Mouse (Mus musculus) liver, adult 2 months (tissue): ENCODE measurements at regions not wholly inside any gene's neighbourhood (a gene's known extent, or its start where the extent isn't known, plus 50 kb on each side); places are given as distances from the start of the nearest gene placed in this dataset.
"Not testable (repeated sequence)": the region's sequence is repeated elsewhere in the genome, so short reads cannot be mapped to it uniquely, and the experiment has no call there.

ENCODE experiments used
- DNase-seq: peaks from one replicate; pipeline ENCODE4 v3.0.0-alpha.2; 2011; ENCODE audit warnings: low read depth, low spot score; ENCODE audit errors: extremely low read depth
- H3K27ac ChIP-seq: fragments of 200-500 bp; replicated peaks from 2 replicates; pipeline ENCODE4 v1.5.1; 2012; ENCODE audit warnings: low read depth, mild to moderate bottlenecking, control low read depth, inconsistent platforms, low read length; ENCODE audit not compliant: insufficient read depth
- H3K27me3 ChIP-seq: fragments of 200-500 bp; 2 replicates; pipeline ENCODE4 v1.6.1; 2012; ENCODE audit warnings: mild to moderate bottlenecking, moderate library complexity, low read length, inconsistent platforms; ENCODE audit not compliant: control insufficient read depth, insufficient read depth
- H3K36me3 ChIP-seq: fragments of 200-500 bp; 2 replicates; pipeline ENCODE4 v1.6.1; 2012; ENCODE audit warnings: low read length, inconsistent platforms; ENCODE audit not compliant: control insufficient read depth, insufficient read depth
- H3K4me1 ChIP-seq: fragments of 200-500 bp; 2 replicates; pipeline ENCODE4 v1.6.1; 2011; ENCODE audit warnings: low read length; ENCODE audit not compliant: control insufficient read depth, insufficient read depth
- H3K4me3 ChIP-seq: fragments of 200-500 bp; 2 replicates; pipeline ENCODE4 v1.5.1; 2011; ENCODE audit warnings: low read depth, mild to moderate bottlenecking, control low read depth, low read length, moderate library complexity; ENCODE audit not compliant: insufficient read depth
- H3K79me2 ChIP-seq: fragments of 200-500 bp; 2 replicates; pipeline ENCODE4 v1.6.1; 2012; ENCODE audit warnings: inconsistent platforms, mild to moderate bottlenecking, low read length, moderate library complexity; ENCODE audit not compliant: control insufficient read depth, insufficient read depth
- H3K9ac ChIP-seq: fragments of 200-500 bp; 2 replicates; pipeline ENCODE4 v1.6.1; 2012; ENCODE audit warnings: low read depth, mild to moderate bottlenecking, control low read depth, inconsistent platforms, low read length
- CTCF ChIP-seq: fragments of 200-500 bp; IDR thresholded peaks from 2 replicates; pipeline ENCODE4 v1.5.1; 2011; ENCODE audit warnings: low read depth, low read length, control low read depth
- POLR2A ChIP-seq: fragments of 200-500 bp; IDR thresholded peaks from 2 replicates; pipeline ENCODE4 v1.6.1; 2011; ENCODE audit warnings: low read length, control low read depth; ENCODE audit not compliant: insufficient read depth; ENCODE audit errors: extremely low read depth
- WGBS: fragments of 180-500 bp; shearing (Covaris S2); methylation state at CpG from one replicate; pipeline ENCODE4 v1.1.7; 2018; 5-methylcytosine and 5-hydroxymethylcytosine counted together

DNA sequence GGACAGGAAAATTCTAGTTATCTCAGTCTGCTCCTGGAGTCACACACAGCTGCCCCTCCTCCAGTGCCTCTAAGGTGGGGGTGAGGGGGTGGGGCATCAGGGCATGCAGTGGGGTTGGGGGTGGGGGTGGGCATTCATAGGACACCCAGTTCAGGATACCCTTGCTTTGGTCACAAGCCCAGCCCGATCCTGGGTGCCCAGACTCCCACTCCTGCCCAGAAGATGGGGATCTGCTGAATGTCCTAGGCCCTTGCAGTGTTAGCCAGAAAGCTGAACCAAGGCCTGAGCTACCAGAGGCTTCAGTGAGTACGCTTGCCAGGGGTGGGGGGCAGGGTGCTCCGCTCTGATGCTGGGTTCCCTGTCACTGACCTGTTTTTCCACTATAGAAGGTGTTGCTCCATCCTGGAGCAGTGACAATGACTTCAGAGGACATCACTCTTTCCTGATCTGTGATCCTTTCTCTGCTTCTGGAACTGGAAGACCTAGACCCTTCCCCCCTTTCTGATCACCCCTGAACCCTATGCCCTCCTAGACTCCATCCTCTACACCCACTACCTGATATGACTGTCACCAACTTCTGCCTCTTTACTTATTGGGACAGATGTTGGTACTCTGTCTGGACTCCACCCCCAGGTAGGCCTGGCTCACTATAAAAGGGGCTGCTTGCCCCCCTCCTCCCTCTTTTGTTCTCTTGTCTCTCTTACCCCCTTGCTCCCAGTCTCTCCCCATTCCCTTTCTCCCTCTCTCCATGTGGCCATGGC is 92.1 kb upstream of the Zfp746 start:
- Histone ChIP-seq H3K4me1 (no peaks in the 10 kb centered on the region), H3K9ac (no peak overlapping the region), H3K27me3 (no peaks in the 10 kb centered on the region), H3K36me3 (no peaks in the 10 kb centered on the region), H3K27ac (no peak overlapping the region), H3K4me3 (no peak overlapping the region), H3K79me2 (no peaks in the 10 kb centered on the region)
- TF ChIP-seq POLR2A (no peak), CTCF (no peak)
- 79% methylated on average over 3 of the region's 3 CpGs for WGBS
- DNase-seq, result no peak

DNA sequence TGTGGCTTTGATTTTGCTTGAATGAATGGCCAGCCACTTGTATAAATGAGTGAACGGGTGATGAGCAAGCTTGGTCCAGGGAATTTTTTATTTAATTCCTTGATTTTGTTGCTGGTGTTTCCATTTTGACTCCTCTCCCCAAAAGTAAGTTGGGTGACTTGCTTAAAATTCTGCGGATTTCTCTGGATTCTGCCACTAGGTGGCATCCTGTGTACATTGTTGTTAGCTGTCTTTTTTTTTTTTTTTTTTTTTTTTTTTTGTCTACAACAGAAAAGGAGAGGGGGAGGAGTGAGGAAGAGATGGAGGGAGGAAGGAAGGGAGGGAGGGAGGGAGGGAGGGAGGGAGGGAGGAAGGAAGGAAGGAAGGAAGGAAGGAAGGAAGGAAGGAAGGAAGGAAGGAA is 91.5 kb upstream of the Zfp746 start:
- H3K4me1 ChIP-seq, result no peaks in the 10 kb centered on the region
- H3K36me3 ChIP-seq, result no peaks in the 10 kb centered on the region
- no peak overlapping the region for H3K4me3 ChIP-seq
- no peak overlapping the region for H3K9ac ChIP-seq
- H3K27ac ChIP-seq, result no peak overlapping the region
- peak; percentile 69 for DNase-seq
- no peak for TF ChIP-seq POLR2A
- no peak for TF ChIP-seq CTCF
- H3K27me3 ChIP-seq, result no peaks in the 10 kb centered on the region
- no peaks in the 10 kb centered on the region for H3K79me2 ChIP-seq
- WGBS, result 8% methylated on average over 2 of the region's 2 CpGs

DNA sequence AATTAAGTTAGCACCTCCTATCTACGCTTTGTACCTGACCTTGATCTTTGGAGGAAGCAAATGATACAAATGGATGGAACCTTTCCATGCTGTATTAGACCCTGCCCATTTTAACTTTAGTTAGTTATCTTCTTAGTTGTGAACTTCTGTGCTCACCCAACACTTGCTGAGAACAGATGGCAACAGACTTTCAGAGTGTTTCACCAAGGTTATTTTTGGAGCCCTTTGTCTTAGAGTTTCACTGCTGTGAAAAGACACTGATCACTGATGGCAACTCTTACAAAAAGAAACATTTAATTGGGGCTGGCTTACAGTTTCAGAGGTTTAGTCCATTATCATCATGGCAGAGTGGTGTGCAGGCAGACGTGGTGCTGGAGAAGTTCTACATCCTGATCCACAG is 88.8 kb upstream of the Zfp746 start:
- TF ChIP-seq POLR2A, result no peak
- TF ChIP-seq CTCF, result no peak
- H3K4me1 ChIP-seq, result no peaks in the 10 kb centered on the region
- no peak overlapping the region for H3K4me3 ChIP-seq
- DNase-seq, result no peak
- H3K9ac ChIP-seq, result no peak overlapping the region
- no peak overlapping the region for H3K27ac ChIP-seq
- 72% methylated on average over 2 of the region's 2 CpGs for WGBS
- no peaks in the 10 kb centered on the region for H3K27me3 ChIP-seq
- no peaks in the 10 kb centered on the region for H3K36me3 ChIP-seq
- H3K79me2 ChIP-seq, result no peaks in the 10 kb centered on the region

DNA sequence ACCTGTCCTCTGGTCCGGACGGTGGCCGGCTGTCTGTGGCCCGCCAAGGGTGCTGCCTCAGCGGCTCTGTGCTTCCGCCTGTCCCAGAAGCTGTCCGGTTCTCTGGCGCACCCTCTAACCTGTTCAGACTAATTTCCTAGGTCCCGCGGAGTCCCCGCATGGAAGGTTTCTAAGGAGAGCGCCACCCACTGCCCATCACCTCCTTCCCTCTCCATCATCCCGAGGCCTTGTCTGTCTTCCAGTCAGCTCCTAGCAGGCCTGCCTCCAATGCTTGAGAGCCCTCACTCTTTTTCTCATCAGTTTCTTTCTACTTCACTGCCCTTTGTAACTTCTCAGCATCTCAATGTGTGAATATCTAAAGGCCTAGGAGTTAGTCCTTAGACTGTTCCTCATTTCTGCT is 86.4 kb upstream of the Zfp746 start:
- H3K4me1 ChIP-seq, H3K27ac ChIP-seq, H3K79me2 ChIP-seq, H3K4me3 ChIP-seq, H3K9ac ChIP-seq, H3K36me3 ChIP-seq, H3K27me3 ChIP-seq, DNase-seq: not testable (repeated sequence)
- WGBS, result 88% methylated on average over 11 of the region's 13 CpGs

DNA sequence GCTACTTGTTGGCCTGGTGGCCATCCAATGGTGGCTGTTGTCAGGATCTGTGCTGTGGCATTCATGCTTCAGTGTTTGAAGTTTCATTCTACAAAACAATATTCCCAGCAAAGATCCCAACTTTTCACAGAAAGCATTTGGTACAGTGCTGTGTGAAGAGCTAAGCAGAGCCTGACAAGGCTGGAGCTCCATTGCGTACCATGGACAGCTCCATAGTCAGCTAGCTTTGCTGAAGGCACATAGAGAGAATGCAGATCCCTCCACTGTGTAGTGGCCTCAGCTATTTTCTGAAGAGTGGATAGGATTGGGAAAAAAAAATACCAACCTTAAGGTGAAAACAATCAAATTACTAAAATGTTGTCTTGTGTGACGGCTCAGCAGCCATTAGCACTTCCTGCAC is 50.5 kb upstream of the Zfp746 start:
- H3K4me1 ChIP-seq, result no peaks in the 10 kb centered on the region
- no peak overlapping the region for H3K9ac ChIP-seq
- no peak overlapping the region for H3K4me3 ChIP-seq
- no peaks in the 10 kb centered on the region for H3K36me3 ChIP-seq
- no peak for TF ChIP-seq POLR2A
- no peak for TF ChIP-seq CTCF
- no peaks in the 10 kb centered on the region for H3K27me3 ChIP-seq
- no peak overlapping the region for H3K27ac ChIP-seq
- no peaks in the 10 kb centered on the region for H3K79me2 ChIP-seq
- no peak for DNase-seq
- WGBS, result 65% methylated on average over 2 of the region's 2 CpGs
